Mouse (Mus musculus): Measurements from ENCODE around the gene Swt1.

Gene Swt1

GRCm38 (mm10) chr1:151319267-151319666 lies 109.0 kb downstream of the Swt1 start:
- DNase-seq (ENCODE audit: low read depth, low spot score) = no peak
